Mouse (Mus musculus): ENCODE results near the gene Atxn7l2. TPM values are rescaled to one million over a fixed set of nuclear protein-coding genes. Genes with fewer than 3 reads are reported as not detected.

Gene Atxn7l2
- polyA plus RNA-seq, 1 experiment from 2014 or later, result 25.4 TPM

DNA sequence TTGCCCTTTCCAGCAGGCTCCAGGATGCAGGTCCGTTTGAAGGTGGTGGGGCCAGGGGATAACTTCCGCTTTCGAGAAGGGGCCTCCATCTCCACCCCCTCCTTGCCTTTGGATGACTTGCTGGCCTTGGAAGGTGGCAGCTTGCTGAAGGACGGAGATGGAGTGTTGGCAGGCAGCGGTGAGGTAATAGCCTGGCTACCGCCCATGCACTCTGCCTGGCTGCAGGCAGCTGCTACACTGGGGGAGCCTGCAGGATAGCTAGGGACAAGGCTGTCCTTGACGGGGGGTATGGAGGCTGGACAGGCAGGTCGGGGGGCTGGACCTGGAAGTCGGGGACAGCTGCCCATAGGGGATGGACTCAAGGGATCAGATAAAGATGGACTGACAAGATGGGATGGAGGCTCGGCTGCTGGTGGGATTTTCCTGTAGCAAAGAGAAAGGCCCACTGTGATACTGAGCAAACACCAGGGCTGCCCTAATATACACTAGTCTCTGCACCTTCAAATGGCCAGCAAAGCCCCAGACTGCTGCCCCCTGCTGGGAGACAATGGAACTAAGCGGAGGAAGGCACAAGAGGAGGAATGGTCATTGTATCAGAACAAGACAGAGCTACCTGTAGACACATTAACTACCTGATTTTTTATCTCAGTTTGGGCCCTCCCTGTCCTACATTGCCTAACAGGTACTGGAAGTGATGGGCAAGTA, 7.0 kb downstream of the Atxn7l2 start:
- H3K27me3 ChIP-seq, result no peaks in the 10 kb centered on the region
- no peak for ATAC-seq (ENCODE audit: low FRiP score, low read depth)
- no peak overlapping the region for H3K9ac ChIP-seq
- H3K4me3 ChIP-seq, result no peak overlapping the region
- WGBS, result 86% methylated on average over 11 of the region's 11 CpGs
- no peak overlapping the region for H3K27ac ChIP-seq
- H3K4me1 ChIP-seq, result peaks cover 56% of the 10 kb centered on the region
- H3K36me3 ChIP-seq, result peaks cover 72% of the 10 kb centered on the region
- no peaks in the 10 kb centered on the region for H3K9me3 ChIP-seq
- H3K4me2 ChIP-seq (replicated peaks), result no peak overlapping the region

DNA sequence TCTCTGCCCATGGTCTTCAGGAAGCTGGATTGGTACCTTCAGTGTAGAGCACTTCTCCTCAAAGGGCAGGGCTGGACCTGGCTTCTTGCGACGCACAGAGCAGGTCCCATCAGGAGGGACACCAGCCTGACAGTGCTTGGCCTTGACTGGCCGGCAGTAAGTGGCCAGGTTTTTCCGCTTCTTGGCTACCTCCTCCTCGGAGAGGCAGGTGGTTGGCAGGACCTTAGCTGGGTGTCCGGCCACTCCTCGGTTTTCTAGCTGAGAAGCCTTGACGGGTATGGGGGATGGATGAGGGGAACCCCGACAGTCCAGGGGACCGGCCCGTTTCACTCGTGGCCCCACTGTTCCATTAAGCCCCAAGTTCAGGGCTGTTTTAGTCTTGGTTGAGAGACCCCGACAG, 7.5 kb downstream of the Atxn7l2 start:
- 94% methylated on average over 13 of the region's 13 CpGs for WGBS
- Histone ChIP-seq H3K9me3 (no peaks in the 10 kb centered on the region), H3K4me3 (no peak overlapping the region), H3K27ac (no peak overlapping the region), H3K4me2 (replicated peaks) (no peak overlapping the region), H3K27me3 (no peaks in the 10 kb centered on the region), H3K4me1 (peaks cover 51% of the 10 kb centered on the region), H3K9ac (peak overlapping the region; percentile 19; the same call in 1 of the 2 replicates), H3K36me3 (peaks cover 72% of the 10 kb centered on the region)
- ATAC-seq (ENCODE audit: low FRiP score, low read depth), result no peak

DNA sequence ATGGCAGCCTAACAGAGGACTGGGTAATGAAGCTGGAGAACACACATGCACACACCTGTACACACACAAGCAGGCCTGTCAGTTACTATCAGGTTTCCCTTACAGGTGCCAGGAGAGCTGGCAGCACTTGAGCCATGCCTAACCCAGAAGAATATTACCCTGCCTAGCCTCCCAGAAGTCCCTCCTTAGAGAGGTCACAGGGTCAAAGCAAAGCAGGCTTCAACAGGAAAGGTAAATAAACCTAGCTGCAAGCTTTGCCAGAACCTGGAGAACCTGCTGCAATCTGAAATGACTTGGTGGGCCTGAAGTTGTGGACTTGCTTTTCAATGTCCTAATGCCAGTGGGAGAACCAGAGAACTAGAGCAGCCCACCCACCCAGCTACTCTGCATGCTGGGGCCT, 8.2 kb downstream of the Atxn7l2 start:
- no peaks in the 10 kb centered on the region for H3K9me3 ChIP-seq
- H3K27me3 ChIP-seq, result no peaks in the 10 kb centered on the region
- H3K4me2 ChIP-seq (replicated peaks), result no peak overlapping the region
- H3K36me3 ChIP-seq, result peaks cover 65% of the 10 kb centered on the region
- H3K9ac ChIP-seq, result peak overlapping the region; percentile 19; the same call in 1 of the 2 replicates
- H3K4me3 ChIP-seq, result no peak overlapping the region
- no peak overlapping the region for H3K27ac ChIP-seq
- peaks cover 49% of the 10 kb centered on the region for H3K4me1 ChIP-seq
- no peak for ATAC-seq (ENCODE audit: low FRiP score, low read depth)

DNA sequence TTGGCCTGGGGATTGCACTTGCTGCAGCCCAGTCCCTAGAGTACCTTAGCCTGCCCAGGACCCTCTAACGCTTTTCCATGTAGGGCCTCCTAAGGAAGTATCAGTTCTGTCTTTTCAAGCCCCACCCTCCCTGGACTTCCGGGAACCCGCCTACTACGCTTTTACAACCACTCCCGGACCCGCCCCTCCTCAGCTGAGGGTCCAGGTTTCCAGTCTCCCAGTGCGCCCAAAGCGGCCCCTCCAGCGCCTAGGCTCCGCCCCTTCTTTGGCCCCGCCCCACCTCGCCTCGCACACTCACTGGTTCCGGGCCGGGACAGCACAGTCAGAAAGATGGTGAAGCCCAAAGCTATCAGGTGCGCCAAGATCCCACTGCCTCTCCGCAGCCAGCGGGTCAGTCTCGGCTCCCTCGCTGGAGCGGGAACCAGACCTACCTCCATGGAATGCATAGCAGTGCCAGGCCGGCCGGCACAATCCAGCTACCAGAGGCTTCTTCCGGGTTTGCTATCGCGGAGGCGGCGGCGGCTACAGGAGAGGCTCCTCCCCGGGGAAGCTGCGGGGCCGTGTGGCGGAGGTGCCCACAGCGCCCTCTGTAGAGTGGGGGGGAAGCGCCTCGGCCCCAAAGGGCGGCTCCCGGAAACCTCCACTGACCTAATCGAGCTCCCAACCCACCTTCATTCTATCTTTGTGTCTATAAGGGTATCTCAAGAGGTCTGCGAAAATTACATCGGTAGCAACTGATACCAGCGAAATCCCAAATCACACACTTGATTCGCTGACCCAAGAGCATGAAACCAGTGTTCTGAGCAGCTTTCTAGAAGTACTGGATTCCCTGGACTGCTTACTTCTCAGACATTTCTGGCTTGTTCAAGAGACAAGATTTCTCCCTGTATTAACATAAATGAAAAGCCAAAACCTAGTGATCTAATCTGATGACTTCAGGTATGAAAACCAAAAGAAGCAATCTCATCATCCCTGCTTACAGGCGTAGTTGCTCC, 10.1 kb downstream of the Atxn7l2 start, which contains the start of gene Cyb561d1:
TSS of gene Cyb561d1 (minus strand) at position 884 of the 995 bp plus-strand sequence.
- peak; percentile 92 for ATAC-seq (ENCODE audit: low FRiP score, low read depth)
- H3K4me1 ChIP-seq, result peaks cover 55% of the 10 kb centered on the region
- peak within 1 kb of the TSS; percentile 70 for H3K9ac ChIP-seq
- no peaks in the 10 kb centered on the region for H3K9me3 ChIP-seq
- 4% methylated on average over 44 of the region's 44 CpGs for WGBS
- H3K4me3 ChIP-seq, result peak within 1 kb of the TSS; percentile 59
- H3K36me3 ChIP-seq, result peaks cover 46% of the 10 kb centered on the region
- peak within 1 kb of the TSS; percentile 45; the same call in 1 of the 2 replicates for H3K27ac ChIP-seq
- H3K4me2 ChIP-seq (replicated peaks), result peak within 1 kb of the TSS; percentile 87
- no peaks in the 10 kb centered on the region for H3K27me3 ChIP-seq

DNA sequence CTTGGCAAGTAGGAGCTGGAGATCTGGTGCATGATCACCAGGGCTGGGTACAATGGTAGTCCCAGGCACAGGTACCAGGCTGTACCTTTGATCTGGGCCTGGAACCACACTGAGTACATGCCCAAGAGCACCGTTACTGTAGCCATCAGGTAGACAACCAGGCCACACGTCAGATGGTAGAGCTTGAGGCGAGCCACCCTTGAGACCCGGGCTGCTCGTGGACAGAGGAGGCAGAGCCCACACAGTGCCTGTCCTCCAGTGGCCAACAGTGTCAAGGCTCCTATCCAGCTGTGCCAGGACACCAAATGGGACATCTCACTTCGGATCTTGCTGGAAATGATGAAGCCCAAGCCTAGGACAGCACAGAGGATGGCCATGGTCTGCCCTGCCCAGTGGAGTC, 11.5 kb downstream of the Atxn7l2 start:
- H3K4me1 ChIP-seq, result peaks cover 59% of the 10 kb centered on the region
- no peaks in the 10 kb centered on the region for H3K9me3 ChIP-seq
- no peak overlapping the region for H3K4me2 ChIP-seq (replicated peaks)
- ATAC-seq (ENCODE audit: low FRiP score, low read depth), result no peak
- H3K27me3 ChIP-seq, result no peaks in the 10 kb centered on the region
- no peak overlapping the region for H3K27ac ChIP-seq
- WGBS, result 90% methylated on average over 6 of the region's 6 CpGs
- H3K4me3 ChIP-seq, result no peak overlapping the region
- H3K9ac ChIP-seq, result no peak overlapping the region
- H3K36me3 ChIP-seq, result peaks cover 32% of the 10 kb centered on the region

DNA sequence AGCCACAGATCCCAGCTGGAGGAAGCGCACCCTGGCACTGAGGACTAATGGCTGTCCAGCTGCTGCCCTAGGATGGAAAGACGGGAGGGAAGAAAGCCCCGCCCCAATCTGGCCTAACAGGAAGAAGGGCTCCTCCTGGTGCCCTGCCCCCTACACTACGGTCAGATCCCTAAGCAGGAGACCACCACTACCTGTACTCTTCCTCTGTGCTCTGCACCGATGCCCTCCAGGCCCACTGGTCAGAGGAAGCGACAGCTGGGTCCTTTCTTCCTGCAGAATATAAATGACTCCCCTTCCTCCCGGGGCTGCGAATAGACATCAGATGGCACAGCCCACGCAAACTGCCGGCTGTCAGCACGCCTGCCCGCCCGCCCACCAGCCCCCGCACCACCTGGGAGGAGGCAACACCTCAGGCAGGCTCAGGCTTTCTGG, 13.7 kb downstream of the Atxn7l2 start:
- peaks cover 47% of the 10 kb centered on the region for H3K4me1 ChIP-seq
- no peaks in the 10 kb centered on the region for H3K27me3 ChIP-seq
- ATAC-seq (ENCODE audit: low FRiP score, low read depth), result no peak
- no peaks in the 10 kb centered on the region for H3K9me3 ChIP-seq
- 13% methylated on average over 13 of the region's 14 CpGs for WGBS
- H3K4me2 ChIP-seq (replicated peaks), result peak overlapping the region; percentile 45
- H3K36me3 ChIP-seq, result peaks cover 13% of the 10 kb centered on the region
- H3K27ac ChIP-seq, result no peak overlapping the region
- H3K4me3 ChIP-seq, result no peak overlapping the region
- H3K9ac ChIP-seq, result peak overlapping the region; percentile 35

DNA sequence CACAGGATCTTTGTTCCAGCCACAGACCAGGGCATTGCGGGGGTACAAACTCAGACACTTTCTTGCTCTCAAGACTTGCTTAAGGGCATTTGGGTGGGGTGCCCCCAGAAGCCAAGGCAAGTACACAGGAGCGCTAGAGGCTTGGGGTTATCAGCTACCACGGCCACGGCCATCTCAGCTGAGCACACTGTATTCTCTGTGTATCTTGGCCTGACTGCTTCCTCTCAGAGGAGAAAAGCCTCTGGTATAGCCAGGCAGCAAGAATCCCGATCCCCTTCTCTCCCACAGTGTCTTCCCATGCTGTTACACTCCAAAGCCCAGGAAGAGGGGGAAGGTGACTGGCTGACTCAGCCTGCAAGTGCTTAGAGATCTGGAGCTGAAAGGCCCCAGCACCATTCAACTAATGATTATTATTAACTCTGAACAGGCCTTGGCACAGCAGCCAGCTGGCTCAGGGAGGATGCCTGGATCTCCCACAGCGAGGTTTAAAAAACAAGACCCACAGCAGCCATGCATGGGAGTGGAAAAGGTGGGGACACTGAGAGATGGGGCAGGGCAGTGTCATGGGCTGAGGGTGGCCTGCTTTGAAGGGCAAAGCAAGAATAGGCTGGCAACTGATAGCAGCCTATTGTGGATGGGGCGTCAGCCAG, 14.7 kb downstream of the Atxn7l2 start:
- H3K27me3 ChIP-seq, result no peaks in the 10 kb centered on the region
- ATAC-seq (ENCODE audit: low FRiP score, low read depth), result no peak
- H3K4me1 ChIP-seq, result peaks cover 37% of the 10 kb centered on the region
- no peak overlapping the region for H3K4me2 ChIP-seq (replicated peaks)
- H3K9ac ChIP-seq, result peak overlapping the region; percentile 35; the same call in 1 of the 2 replicates
- WGBS, result 65% methylated on average over 7 of the region's 7 CpGs
- H3K9me3 ChIP-seq, result no peaks in the 10 kb centered on the region
- H3K36me3 ChIP-seq, result peaks cover 6% of the 10 kb centered on the region; the same call in 1 of the 2 replicates
- H3K4me3 ChIP-seq, result no peak overlapping the region
- no peak overlapping the region for H3K27ac ChIP-seq

DNA sequence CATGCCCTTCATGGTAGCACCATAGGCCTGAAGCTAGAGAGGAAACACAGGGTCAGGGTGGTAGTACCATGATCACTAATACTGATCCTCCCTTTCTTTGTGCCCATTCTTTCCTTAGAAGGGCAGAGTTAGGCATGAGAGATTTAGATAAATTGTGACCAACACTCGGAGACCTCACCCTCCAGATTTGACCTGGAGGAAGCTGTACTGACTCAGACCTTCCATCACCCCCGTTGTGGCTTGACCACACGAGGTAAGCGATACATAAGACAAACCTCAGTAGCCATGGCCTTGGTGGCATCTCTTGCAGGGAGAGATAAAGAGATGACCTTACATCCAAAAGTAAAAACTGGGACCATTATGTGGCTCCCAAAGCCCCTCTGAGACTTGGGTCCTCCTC, 15.4 kb downstream of the Atxn7l2 start:
- WGBS, result 75% methylated on average over 4 of the region's 4 CpGs
- H3K9ac ChIP-seq, result no peak overlapping the region
- H3K9me3 ChIP-seq, result no peaks in the 10 kb centered on the region
- H3K4me3 ChIP-seq, result no peak overlapping the region
- H3K36me3 ChIP-seq, result peaks cover 6% of the 10 kb centered on the region; the same call in 1 of the 2 replicates
- no peak overlapping the region for H3K27ac ChIP-seq
- H3K4me2 ChIP-seq (replicated peaks), result no peak overlapping the region
- H3K27me3 ChIP-seq, result no peaks in the 10 kb centered on the region
- ATAC-seq (ENCODE audit: low FRiP score, low read depth), result no peak
- peaks cover 31% of the 10 kb centered on the region for H3K4me1 ChIP-seq

DNA sequence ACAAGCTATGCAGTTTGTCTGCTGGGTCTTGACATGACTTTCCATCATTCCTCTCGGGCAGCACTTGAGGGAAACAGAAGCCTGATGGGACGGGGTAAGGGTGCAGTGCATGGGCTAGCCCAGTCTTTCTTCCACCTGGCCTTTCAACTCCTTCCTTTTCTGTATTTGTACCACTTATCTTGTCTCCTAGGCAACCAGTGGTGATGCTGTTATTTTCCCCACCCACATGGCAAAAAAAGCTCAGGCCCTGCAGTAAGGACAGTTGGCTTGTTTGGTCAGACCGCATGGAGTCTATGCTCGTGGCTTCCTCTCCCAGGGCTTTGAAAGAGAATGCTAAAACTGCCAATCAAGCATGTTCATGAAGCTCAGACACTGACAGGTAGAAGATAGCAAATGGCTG, 17.0 kb downstream of the Atxn7l2 start:
- H3K9ac ChIP-seq, result no peak overlapping the region
- H3K9me3 ChIP-seq, result no peaks in the 10 kb centered on the region
- H3K36me3 ChIP-seq, result no peaks in the 10 kb centered on the region; the same call in 1 of the 2 replicates
- no peak overlapping the region for H3K4me2 ChIP-seq (replicated peaks)
- peaks cover 32% of the 10 kb centered on the region for H3K4me1 ChIP-seq
- H3K27ac ChIP-seq, result no peak overlapping the region
- H3K27me3 ChIP-seq, result no peaks in the 10 kb centered on the region
- no peak for ATAC-seq (ENCODE audit: low FRiP score, low read depth)
- no peak overlapping the region for H3K4me3 ChIP-seq
- 70% methylated on average over 4 of the region's 4 CpGs for WGBS

DNA sequence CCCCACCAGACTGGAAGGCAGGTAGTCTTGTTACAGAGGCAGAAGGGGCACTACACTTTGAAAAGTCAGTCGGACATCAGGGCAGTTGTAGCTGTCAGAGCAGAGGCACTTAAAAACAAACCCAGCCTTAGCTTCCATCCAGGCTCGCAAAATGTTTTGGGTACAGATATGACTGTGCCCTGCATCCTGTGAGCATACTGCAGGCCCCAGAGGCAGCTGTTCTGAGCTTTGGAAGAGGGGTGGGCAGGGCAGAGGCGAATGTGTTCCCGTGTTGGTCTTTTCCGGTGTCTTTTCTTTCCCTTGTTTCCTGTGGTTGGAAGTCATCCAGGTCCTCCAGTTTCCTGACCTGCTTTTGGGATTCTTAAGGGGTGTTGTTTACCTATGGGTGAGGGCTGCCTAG, 20.8 kb downstream of the Atxn7l2 start:
- no peak for ATAC-seq (ENCODE audit: low FRiP score, low read depth)
- H3K9ac ChIP-seq, result peak overlapping the region; percentile 19; the same call in 1 of the 2 replicates
- 54% methylated on average over 5 of the region's 5 CpGs for WGBS
- H3K4me3 ChIP-seq, result no peak overlapping the region
- no peak overlapping the region for H3K4me2 ChIP-seq (replicated peaks)
- peaks cover 21% of the 10 kb centered on the region for H3K27me3 ChIP-seq
- H3K27ac ChIP-seq, result no peak overlapping the region
- peaks cover 3% of the 10 kb centered on the region; the same call in 1 of the 2 replicates for H3K36me3 ChIP-seq
- peaks cover 16% of the 10 kb centered on the region; the same call in 1 of the 2 replicates for H3K4me1 ChIP-seq
- H3K9me3 ChIP-seq, result no peaks in the 10 kb centered on the region

DNA sequence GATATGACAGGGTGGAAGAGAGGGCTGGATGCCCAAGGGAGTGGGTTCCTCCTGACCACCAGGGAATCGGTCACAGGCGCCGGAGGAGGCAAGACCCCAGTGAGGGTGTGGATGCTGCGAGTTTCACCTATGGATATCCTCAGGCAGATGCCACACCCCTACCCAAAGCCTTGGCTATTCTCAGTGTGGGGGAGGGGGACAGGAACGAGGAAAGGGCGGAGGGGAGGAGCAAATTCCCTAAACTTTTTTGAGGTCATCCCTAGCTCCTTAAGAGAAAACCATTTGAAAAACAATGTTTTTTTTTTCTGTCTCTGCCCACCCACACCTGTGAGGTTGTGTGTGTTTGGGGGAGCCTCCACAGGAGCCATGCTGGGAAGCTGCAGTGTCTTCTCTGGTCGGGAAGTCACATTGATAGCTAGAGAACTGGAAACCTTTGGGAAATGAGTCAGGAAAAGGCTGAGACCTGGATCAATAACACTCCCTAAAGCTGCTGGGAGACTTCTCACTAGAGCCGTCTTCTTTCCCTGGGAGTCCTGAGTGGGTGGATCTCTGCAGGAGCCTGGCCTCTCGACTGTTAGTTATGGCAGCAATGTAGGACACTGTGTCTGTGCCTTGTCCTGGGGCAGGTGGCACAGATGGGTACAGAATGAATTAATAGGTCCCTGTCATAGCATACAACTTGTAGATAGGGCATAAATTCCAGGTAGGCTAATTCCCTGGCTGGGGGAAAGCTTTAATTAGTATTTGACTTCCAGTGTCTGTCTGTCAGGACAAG, 21.8 kb downstream of the Atxn7l2 start:
- 70% methylated on average over 9 of the region's 9 CpGs for WGBS

More for the DNA sequence above, 21.8 kb downstream of the Atxn7l2 start:
- peaks cover 16% of the 10 kb centered on the region; the same call in 1 of the 2 replicates for H3K4me1 ChIP-seq
- no peaks in the 10 kb centered on the region for H3K9me3 ChIP-seq
- H3K27me3 ChIP-seq, result peaks cover 21% of the 10 kb centered on the region
- H3K27ac ChIP-seq, result no peak overlapping the region
- H3K9ac ChIP-seq, result no peak overlapping the region
- no peak for ATAC-seq (ENCODE audit: low FRiP score, low read depth)
- no peak overlapping the region for H3K4me2 ChIP-seq (replicated peaks)
- peaks cover 3% of the 10 kb centered on the region; the same call in 1 of the 2 replicates for H3K36me3 ChIP-seq
- H3K4me3 ChIP-seq, result no peak overlapping the region
